Mouse (Mus musculus) thymus, adult 2 months (tissue): Measurements from ENCODE around the gene Adgrf5.

Experiments
- CTCF ChIP-seq: fragments of 200-500 bp; IDR thresholded peaks from 2 replicates; pipeline ENCODE4 v1.5.1; 2012; ENCODE audit warnings: mild to moderate bottlenecking, control low read depth, low read length, moderate library complexity, borderline replicate concordance; ENCODE audit not compliant: control insufficient read depth, poor library complexity, insufficient read depth; ENCODE audit errors: extremely low read depth
- POLR2A ChIP-seq: fragments of 200-500 bp; IDR thresholded peaks from 2 replicates; pipeline ENCODE4 v1.6.1; 2012; ENCODE audit warnings: mild to moderate bottlenecking, low read length, control low read depth, moderate library complexity; ENCODE audit not compliant: control insufficient read depth, poor library complexity, insufficient read depth; ENCODE audit errors: extremely low read depth

DNA sequence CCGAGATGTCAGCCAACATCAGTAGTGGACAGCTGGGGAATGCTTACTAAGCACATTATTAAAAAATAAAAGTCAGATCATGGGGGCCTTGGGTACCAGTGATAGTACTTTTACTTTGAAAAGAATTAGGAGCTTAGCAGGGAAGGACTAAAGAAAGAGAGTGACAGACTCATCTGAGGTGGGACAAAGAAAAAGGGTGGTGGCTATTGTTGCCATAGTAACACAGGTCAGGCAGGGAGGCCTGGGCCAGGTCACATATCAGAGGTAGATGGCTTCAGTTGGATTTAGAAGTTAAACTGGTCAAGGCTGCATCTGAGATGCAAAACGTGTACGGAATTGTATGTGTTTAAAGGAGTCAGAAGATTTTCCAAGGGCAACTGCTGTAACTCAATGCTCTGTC, 38.9 kb downstream of the Adgrf5 start:
- TF ChIP-seq CTCF (no peak), POLR2A (no peak)
